Mouse (Mus musculus) olfactory bulb, adult 2 months (tissue): Measurements from ENCODE around the gene Rad51b. TPM values are rescaled to one million over a fixed set of nuclear protein-coding genes. Genes with fewer than 3 reads are reported as not detected.

Experiments
- H3K27ac ChIP-seq: fragments of 200-500 bp; 2 replicates; pipeline ENCODE4 v1.5.1; 2012; ENCODE audit warnings: low read depth, low read length; ENCODE audit not compliant: insufficient read depth
- H3K4me1 ChIP-seq: fragments of 200-500 bp; 2 replicates; pipeline ENCODE4 v1.6.1; 2012; ENCODE audit warnings: low read length; ENCODE audit not compliant: control insufficient read depth, insufficient read depth
- H3K4me3 ChIP-seq: fragments of 200-500 bp; 2 replicates; pipeline ENCODE4 v1.5.1; 2012; ENCODE audit warnings: mild to moderate bottlenecking, low read depth, low read length, moderate library complexity; ENCODE audit not compliant: insufficient read depth
- CTCF ChIP-seq: fragments of 200-500 bp; IDR thresholded peaks from 2 replicates; pipeline ENCODE4 v1.5.1; 2012; ENCODE audit warnings: low read depth, mild to moderate bottlenecking, low read length, moderate library complexity; ENCODE audit not compliant: insufficient read depth
- POLR2A ChIP-seq: fragments of 200-500 bp; IDR thresholded peaks from 2 replicates; pipeline ENCODE4 v1.6.1; 2012; ENCODE audit warnings: mild to moderate bottlenecking, low read depth, low read length, moderate library complexity; ENCODE audit not compliant: insufficient read depth
- WGBS: fragments of 180-500 bp; shearing (Covaris S2); methylation state at CpG from one replicate; pipeline ENCODE4 v1.1.7; 2018; 5-methylcytosine and 5-hydroxymethylcytosine counted together
- polyA plus RNA-seq: library from polyadenylated mRNA; stranded (reverse); fragments of >200 nt; gene quantifications from 2 replicates; pipeline ENCODE4 v1.2.4, GENCODE M21; 2012; ENCODE audit warnings: low replicate concordance; ENCODE audit not compliant: missing spikeins, insufficient read depth, insufficient read length

Gene Rad51b
- polyA plus RNA-seq, 1 experiment = not detected

- no peak overlapping the region for H3K27ac ChIP-seq
- TF ChIP-seq CTCF (no peak), POLR2A (no peak)
- no peak overlapping the region for H3K4me3 ChIP-seq
- no peaks in the 10 kb centered on the region for H3K4me1 ChIP-seq
- 84% methylated on average over 8 of the region's 8 CpGs for WGBS
Measured at GRCm38 (mm10) chr12:79793382-79793781, 496.3 kb downstream of the Rad51b start.

GRCm38 (mm10) chr12:79794802-79795201 lies 497.7 kb downstream of the Rad51b start:
- Histone ChIP-seq H3K4me1 (no peaks in the 10 kb centered on the region), H3K4me3 (no peak overlapping the region), H3K27ac (no peak overlapping the region)
- WGBS = 94% methylated on average over 4 of the region's 4 CpGs
- TF ChIP-seq POLR2A = no peak
- TF ChIP-seq CTCF = no peak

- no peak overlapping the region for H3K27ac ChIP-seq
- 88% methylated on average over 6 of the region's 6 CpGs for WGBS
- TF ChIP-seq CTCF (no peak), POLR2A (no peak)
- H3K4me3 ChIP-seq = no peak overlapping the region
- H3K4me1 ChIP-seq = no peaks in the 10 kb centered on the region
Measured at GRCm38 (mm10) chr12:79796260-79796659, 499.2 kb downstream of the Rad51b start.

- WGBS = 71% methylated on average over 18 of the region's 18 CpGs
- no peaks in the 10 kb centered on the region for H3K4me1 ChIP-seq
- TF ChIP-seq POLR2A (no peak), CTCF (no peak)
- no peak overlapping the region for H3K27ac ChIP-seq
- H3K4me3 ChIP-seq = no peak overlapping the region
Measured at GRCm38 (mm10) chr12:79796823-79797821, 500.0 kb downstream of the Rad51b start.

- no peak for TF ChIP-seq POLR2A
- no peak for TF ChIP-seq CTCF
- Histone ChIP-seq H3K4me3 (no peak overlapping the region), H3K4me1 (no peaks in the 10 kb centered on the region), H3K27ac (no peak overlapping the region)
- 91% methylated on average over 3 of the region's 3 CpGs for WGBS
Measured at GRCm38 (mm10) chr12:79798488-79798887, 501.4 kb downstream of the Rad51b start.

GRCm38 (mm10) chr12:79799370-79799769 lies 502.3 kb downstream of the Rad51b start:
- H3K4me1 ChIP-seq = no peaks in the 10 kb centered on the region
- TF ChIP-seq CTCF = no peak
- no peak for TF ChIP-seq POLR2A
- 86% methylated on average over 5 of the region's 5 CpGs for WGBS
- no peak overlapping the region for H3K27ac ChIP-seq
- no peak overlapping the region for H3K4me3 ChIP-seq

- Histone ChIP-seq H3K4me1 (peaks cover 7% of the 10 kb centered on the region; the same call in 1 of the 2 replicates), H3K4me3 (no peak overlapping the region), H3K27ac (no peak overlapping the region)
- TF ChIP-seq POLR2A = no peak
- no peak for TF ChIP-seq CTCF
- 96% methylated on average over 1 of the region's 1 CpGs for WGBS
Measured at GRCm38 (mm10) chr12:79803670-79804069, 506.6 kb downstream of the Rad51b start.

GRCm38 (mm10) chr12:79804776-79805524 lies 507.9 kb downstream of the Rad51b start:
- H3K4me3 ChIP-seq = no peak overlapping the region
- H3K4me1 ChIP-seq = peaks cover 7% of the 10 kb centered on the region; the same call in 1 of the 2 replicates
- WGBS = 83% methylated on average over 8 of the region's 8 CpGs
- TF ChIP-seq POLR2A (no peak), CTCF (no peak)
- no peak overlapping the region for H3K27ac ChIP-seq

- H3K27ac ChIP-seq = no peak overlapping the region
- 74% methylated on average over 4 of the region's 4 CpGs for WGBS
- TF ChIP-seq POLR2A = no peak
- TF ChIP-seq CTCF = no peak
- peaks cover 7% of the 10 kb centered on the region; the same call in 1 of the 2 replicates for H3K4me1 ChIP-seq
- H3K4me3 ChIP-seq = no peak overlapping the region
Measured at GRCm38 (mm10) chr12:79806990-79807389, 509.9 kb downstream of the Rad51b start.
